Mouse (Mus musculus) thymus, adult 2 months (tissue): ENCODE results near the gene Frrs1l. TPM values are rescaled to one million over a fixed set of nuclear protein-coding genes. Genes with fewer than 3 reads are reported as not detected.

Experiments used
- DNase-seq: peaks from one replicate; pipeline ENCODE4 v3.0.0; 2021
- H3K27ac ChIP-seq: fragments of 200-500 bp; 2 replicates; pipeline ENCODE4 v1.5.1; 2012; ENCODE audit warnings: low read length, control low read depth; ENCODE audit not compliant: control insufficient read depth, insufficient read depth
- H3K27me3 ChIP-seq: fragments of 200-500 bp; 2 replicates; pipeline ENCODE4 v1.6.1; 2012; ENCODE audit warnings: mild to moderate bottlenecking, low read length, moderate library complexity, mixed read lengths; ENCODE audit not compliant: control insufficient read depth, insufficient read depth
- H3K36me3 ChIP-seq: fragments of 200-500 bp; 2 replicates; pipeline ENCODE4 v1.6.1; 2012; ENCODE audit warnings: mild to moderate bottlenecking, low read length, moderate library complexity; ENCODE audit not compliant: control insufficient read depth, insufficient read depth
- H3K4me1 ChIP-seq: fragments of 200-500 bp; replicated peaks from 2 replicates; pipeline ENCODE4 v1.6.1; 2012; ENCODE audit warnings: low read length; ENCODE audit not compliant: control insufficient read depth, insufficient read depth
- H3K4me3 ChIP-seq: fragments of 200-500 bp; 2 replicates; pipeline ENCODE4 v1.5.1; 2012; ENCODE audit warnings: mild to moderate bottlenecking, low read length, control low read depth, moderate library complexity; ENCODE audit not compliant: control insufficient read depth, insufficient read depth
- CTCF ChIP-seq: fragments of 200-500 bp; IDR thresholded peaks from 2 replicates; pipeline ENCODE4 v1.5.1; 2012; ENCODE audit warnings: mild to moderate bottlenecking, control low read depth, low read length, moderate library complexity, borderline replicate concordance; ENCODE audit not compliant: control insufficient read depth, poor library complexity, insufficient read depth; ENCODE audit errors: extremely low read depth
- POLR2A ChIP-seq: fragments of 200-500 bp; IDR thresholded peaks from 2 replicates; pipeline ENCODE4 v1.6.1; 2012; ENCODE audit warnings: mild to moderate bottlenecking, low read length, control low read depth, moderate library complexity; ENCODE audit not compliant: control insufficient read depth, poor library complexity, insufficient read depth; ENCODE audit errors: extremely low read depth
- WGBS: fragments of 180-500 bp; shearing (Covaris S2); methylation state at CpG from one replicate; pipeline ENCODE4 v1.1.7; 2018; 5-methylcytosine and 5-hydroxymethylcytosine counted together
- polyA plus RNA-seq: library from polyadenylated mRNA; depleted of rRNA; stranded (reverse); fragments of >200 nt; gene quantifications from 2 replicates; pipeline ENCODE4 v1.2.3, GENCODE M21; 2012

Frrs1l gene
- polyA plus RNA-seq, 1 experiment, result not detected

DNA sequence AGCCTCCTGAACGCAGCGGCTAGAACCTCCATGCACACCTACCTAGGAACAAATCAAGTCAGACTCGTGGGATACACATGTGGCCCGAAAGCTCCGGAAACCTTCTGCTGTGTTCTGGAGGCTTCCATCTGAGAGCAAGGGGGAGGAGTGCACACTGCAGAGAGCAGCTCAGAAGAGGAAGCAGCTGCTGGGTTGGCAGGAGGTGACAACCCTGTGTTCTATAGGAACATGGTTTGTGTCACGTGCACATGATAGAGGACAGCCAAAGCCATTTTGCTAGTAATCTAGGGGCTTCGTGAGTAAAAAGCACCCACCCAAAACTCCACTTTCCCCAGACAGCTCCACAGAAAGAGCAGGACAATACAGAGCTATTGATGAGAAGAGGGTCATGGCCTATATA, 3.1 kb upstream of the Frrs1l start:
- peak; percentile 41 for DNase-seq
- peaks cover 13% of the 10 kb centered on the region for H3K4me1 ChIP-seq
- H3K27ac ChIP-seq, result no peak overlapping the region
- H3K27me3 ChIP-seq, result peaks cover 9% of the 10 kb centered on the region; the same call in 1 of the 2 replicates
- H3K4me3 ChIP-seq, result no peak overlapping the region
- H3K36me3 ChIP-seq, result no peaks in the 10 kb centered on the region
- 7% methylated on average over 7 of the region's 7 CpGs for WGBS
- TF ChIP-seq CTCF, result no peak
- no peak for TF ChIP-seq POLR2A

DNA sequence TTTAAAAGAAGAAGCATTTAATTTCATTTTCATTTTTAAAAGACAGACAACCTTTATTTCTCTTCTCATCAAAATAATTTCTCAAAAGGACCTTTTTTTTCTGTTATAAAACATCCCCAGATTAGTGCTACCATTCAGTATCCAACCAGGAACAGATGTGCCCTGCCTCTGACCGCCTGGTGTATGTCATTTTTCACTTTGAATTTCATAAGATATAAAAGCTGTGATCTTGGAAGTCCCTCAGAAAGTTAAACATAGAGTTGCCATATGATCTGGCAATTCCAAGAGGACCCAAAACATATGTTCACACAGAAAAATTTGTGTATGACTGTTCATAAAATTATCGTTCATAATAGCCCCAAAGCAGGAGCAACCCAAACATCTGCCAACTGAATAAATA, 1.8 kb upstream of the Frrs1l start:
- no peak overlapping the region for H3K4me3 ChIP-seq
- 95% methylated on average over 2 of the region's 2 CpGs for WGBS
- DNase-seq, result no peak
- no peak overlapping the region for H3K27ac ChIP-seq
- H3K27me3 ChIP-seq, result peaks cover 9% of the 10 kb centered on the region; the same call in 1 of the 2 replicates
- no peaks in the 10 kb centered on the region for H3K36me3 ChIP-seq
- peaks cover 13% of the 10 kb centered on the region for H3K4me1 ChIP-seq
- TF ChIP-seq POLR2A (no peak), CTCF (no peak)

DNA sequence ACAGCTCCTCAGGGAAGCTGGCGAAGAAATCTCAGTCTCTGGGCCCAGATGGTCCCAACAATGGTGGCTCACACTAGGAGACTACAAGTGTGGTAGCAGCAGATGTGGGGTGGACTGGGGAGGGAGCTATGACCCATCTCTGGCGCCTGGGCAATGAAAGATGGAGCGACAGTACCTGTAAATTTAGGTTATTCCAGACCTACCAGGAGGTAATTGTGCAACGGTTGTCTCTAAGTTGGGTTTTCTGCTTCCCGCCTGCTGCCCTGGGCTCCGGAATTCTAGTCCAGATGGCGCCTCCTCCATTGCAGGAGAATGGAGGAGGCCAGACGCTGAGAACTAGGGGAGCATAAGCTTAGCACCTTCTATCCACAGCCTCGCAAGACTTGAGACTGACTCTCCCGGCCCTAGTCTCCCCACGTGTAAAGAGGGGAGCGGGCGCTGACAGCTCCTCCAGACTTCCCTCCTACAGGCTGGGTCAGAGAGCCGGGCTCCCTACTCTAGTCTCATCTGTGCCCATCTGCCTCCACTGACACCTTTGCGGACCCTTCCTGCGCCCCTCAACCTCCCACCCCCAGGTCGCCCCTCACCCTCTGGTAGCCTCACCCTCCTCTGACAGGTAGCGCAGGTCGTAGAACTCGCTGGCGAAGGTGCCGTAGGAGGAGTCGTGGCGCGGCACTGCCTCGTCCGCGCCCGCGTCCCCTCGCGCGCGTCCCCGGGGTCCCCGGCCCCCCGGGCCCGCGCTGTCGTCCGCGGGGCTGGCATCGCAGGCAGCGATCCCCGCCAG, 568 bp downstream of the Frrs1l start:
- no peak overlapping the region for H3K27ac ChIP-seq
- H3K4me1 ChIP-seq, result peaks cover 13% of the 10 kb centered on the region
- H3K27me3 ChIP-seq, result peaks cover 9% of the 10 kb centered on the region; the same call in 1 of the 2 replicates
- H3K36me3 ChIP-seq, result no peaks in the 10 kb centered on the region
- WGBS, result 22% methylated on average over 45 of the region's 45 CpGs
- TF ChIP-seq POLR2A (no peak), CTCF (no peak)
- H3K4me3 ChIP-seq, result peak overlapping the region; percentile 2; the same call in 1 of the 2 replicates
- no peak for DNase-seq

DNA sequence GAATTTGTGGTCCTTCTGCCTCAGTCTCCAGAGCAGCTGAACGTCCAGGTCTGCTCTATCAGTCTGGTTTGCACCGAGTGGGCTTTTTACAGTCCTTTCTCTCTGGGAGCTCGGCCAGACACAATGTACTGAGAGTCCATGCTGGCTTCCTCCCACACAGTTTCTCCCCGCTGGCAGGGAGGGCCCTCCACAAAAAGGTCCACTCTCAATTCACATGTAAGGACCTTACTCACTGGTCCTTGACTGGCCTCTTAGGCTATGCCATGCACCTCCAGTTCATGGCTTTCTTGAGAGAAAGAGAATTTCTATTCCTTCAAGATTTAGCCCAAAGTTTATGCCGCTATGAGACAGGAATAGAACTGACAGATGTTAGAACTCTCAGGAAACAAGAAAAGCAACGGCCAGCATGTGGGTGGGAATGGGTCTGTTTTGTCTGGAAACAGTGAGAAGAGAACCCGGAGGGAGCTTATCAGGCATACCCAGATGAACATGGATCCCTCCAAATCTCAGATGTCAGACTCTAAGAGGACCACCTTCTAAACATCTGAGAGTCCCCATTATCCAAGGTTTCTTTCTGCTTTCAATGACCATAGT, 24.5 kb downstream of the Frrs1l start:
- WGBS, result 75% methylated on average over 7 of the region's 7 CpGs
- Histone ChIP-seq H3K27ac (no peak overlapping the region), H3K36me3 (no peaks in the 10 kb centered on the region), H3K4me3 (no peak overlapping the region), H3K27me3 (no peaks in the 10 kb centered on the region), H3K4me1 (no peaks in the 10 kb centered on the region)
- TF ChIP-seq POLR2A (no peak), CTCF (no peak)
- DNase-seq, result no peak

DNA sequence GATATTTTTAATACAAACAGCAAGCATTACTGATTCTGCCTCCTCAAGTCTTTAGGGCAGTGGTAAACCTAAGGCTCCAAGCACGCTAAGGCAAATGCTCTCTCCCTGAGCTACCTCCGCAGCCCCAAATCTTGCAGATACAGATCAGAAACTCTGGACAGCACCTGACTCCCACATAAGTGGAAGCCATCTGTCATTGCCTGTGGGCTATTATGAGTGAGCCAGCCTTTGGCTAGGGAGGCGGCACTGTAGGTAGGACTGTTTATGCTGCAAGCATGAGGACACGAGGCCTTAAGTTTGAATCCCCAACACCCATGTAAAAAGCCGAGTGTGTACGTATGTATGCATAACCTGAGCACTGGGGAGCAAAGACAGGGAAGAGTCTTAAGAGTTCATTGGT, 26.5 kb downstream of the Frrs1l start:
- Histone ChIP-seq H3K36me3 (no peaks in the 10 kb centered on the region), H3K4me1 (no peaks in the 10 kb centered on the region), H3K27me3 (no peaks in the 10 kb centered on the region), H3K27ac (no peak overlapping the region), H3K4me3 (no peak overlapping the region)
- no peak for DNase-seq
- TF ChIP-seq POLR2A (no peak), CTCF (no peak)
- 97% methylated on average over 6 of the region's 6 CpGs for WGBS

DNA sequence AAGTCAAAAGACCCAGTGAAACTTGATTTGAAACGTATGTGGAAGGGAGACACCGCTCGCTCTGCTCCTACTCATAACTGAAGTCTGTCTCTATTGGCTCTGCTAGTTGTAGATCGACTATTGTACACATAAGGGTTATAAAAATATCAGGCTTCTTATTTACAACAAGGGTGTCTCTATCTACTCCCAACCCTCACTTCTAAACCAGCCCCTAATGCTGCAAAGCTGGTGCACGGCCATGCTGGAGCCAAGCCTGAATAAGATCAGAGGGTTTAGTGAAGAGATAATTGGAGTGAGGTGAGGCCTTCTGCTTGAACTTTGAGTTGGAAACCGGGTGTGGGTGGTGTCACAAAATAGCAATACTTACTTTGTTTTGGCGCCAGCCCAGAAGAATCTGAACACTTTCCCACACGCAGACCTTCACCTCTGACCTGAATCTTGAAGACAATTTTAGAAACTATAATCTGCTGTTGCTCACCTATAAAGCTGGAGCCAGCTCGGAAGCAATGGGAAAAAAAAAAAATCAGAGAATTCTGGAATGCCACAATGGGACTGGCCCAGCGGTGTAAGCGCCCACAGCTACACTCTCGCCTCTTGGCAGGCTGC, 28.8 kb downstream of the Frrs1l start:
- no peak overlapping the region for H3K4me3 ChIP-seq
- WGBS, result 94% methylated on average over 12 of the region's 12 CpGs
- no peak for TF ChIP-seq POLR2A
- TF ChIP-seq CTCF, result no peak
- no peaks in the 10 kb centered on the region for H3K27me3 ChIP-seq
- DNase-seq, result no peak
- H3K36me3 ChIP-seq, result no peaks in the 10 kb centered on the region
- H3K4me1 ChIP-seq, result no peaks in the 10 kb centered on the region
- no peak overlapping the region for H3K27ac ChIP-seq
